Mouse (Mus musculus): Measurements from ENCODE around the gene Ugcg. TPM values are rescaled to one million over a fixed set of nuclear protein-coding genes. Genes with fewer than 3 reads are reported as not detected.

Ugcg gene
- polyA plus RNA-seq, 1 experiment from 2014 or later = 12.5 TPM

- no peak for ATAC-seq (ENCODE audit: insufficient number of reproducible peaks, low FRiP score)
- peaks cover 73% of the 10 kb centered on the region for H3K4me1 ChIP-seq (replicated peaks)
- 75% methylated on average over 4 of the region's 4 CpGs for WGBS
Measured at GRCm38 (mm10) chr4:59206600-59206999, 17.5 kb downstream of the Ugcg start.

GRCm38 (mm10) chr4:59208607-59209006, 19.6 kb downstream of the Ugcg start:
- ATAC-seq (ENCODE audit: insufficient number of reproducible peaks, low FRiP score) = no peak
- Histone ChIP-seq H3K9ac (no peak overlapping the region), H3K4me1 (replicated peaks) (peaks cover 66% of the 10 kb centered on the region), H3K4me3 (no peak overlapping the region), H3K4me2 (no peak overlapping the region; the same call in 1 of the 2 replicates), H3K9me3 (replicated peaks) (no peaks in the 10 kb centered on the region), H3K27me3 (replicated peaks) (no peaks in the 10 kb centered on the region), H3K36me3 (peaks cover 11% of the 10 kb centered on the region), H3K27ac (ENCODE audit: poor library complexity, severe bottlenecking) (no peak overlapping the region)
- 65% methylated on average over 4 of the region's 4 CpGs for WGBS

More at GRCm38 (mm10) chr4:59206600-59206999, 17.5 kb downstream of the Ugcg start:
- no peak overlapping the region for H3K4me3 ChIP-seq
- H3K9ac ChIP-seq = no peak overlapping the region
- peaks cover 6% of the 10 kb centered on the region; the same call in 1 of the 2 replicates for H3K36me3 ChIP-seq
- H3K4me2 ChIP-seq = no peak overlapping the region
- no peak overlapping the region for H3K27ac ChIP-seq (ENCODE audit: poor library complexity, severe bottlenecking)
- H3K9me3 ChIP-seq (replicated peaks) = no peaks in the 10 kb centered on the region
- H3K27me3 ChIP-seq (replicated peaks) = no peaks in the 10 kb centered on the region

- H3K36me3 ChIP-seq = peaks cover 30% of the 10 kb centered on the region
- H3K27me3 ChIP-seq (replicated peaks) = no peaks in the 10 kb centered on the region
- peaks cover 42% of the 10 kb centered on the region for H3K4me1 ChIP-seq (replicated peaks)
- H3K4me2 ChIP-seq = peak overlapping the region; percentile 33
- H3K27ac ChIP-seq (ENCODE audit: poor library complexity, severe bottlenecking) = no peak overlapping the region
- H3K9ac ChIP-seq = no peak overlapping the region
- H3K4me3 ChIP-seq = no peak overlapping the region
- WGBS = 53% methylated on average over 9 of the region's 9 CpGs
- no peaks in the 10 kb centered on the region for H3K9me3 ChIP-seq (replicated peaks)
- no peak for ATAC-seq (ENCODE audit: insufficient number of reproducible peaks, low FRiP score)
Measured at GRCm38 (mm10) chr4:59211181-59211580, 22.1 kb downstream of the Ugcg start.

GRCm38 (mm10) chr4:59213833-59214232, 24.8 kb downstream of the Ugcg start:
- WGBS = 73% methylated on average over 4 of the region's 4 CpGs
- Histone ChIP-seq H3K27me3 (replicated peaks) (no peaks in the 10 kb centered on the region), H3K4me2 (no peak overlapping the region), H3K9ac (no peak overlapping the region), H3K4me1 (replicated peaks) (peaks cover 16% of the 10 kb centered on the region), H3K9me3 (replicated peaks) (no peaks in the 10 kb centered on the region), H3K27ac (ENCODE audit: poor library complexity, severe bottlenecking) (no peak overlapping the region), H3K36me3 (peaks cover 45% of the 10 kb centered on the region), H3K4me3 (no peak overlapping the region)
- no peak for ATAC-seq (ENCODE audit: insufficient number of reproducible peaks, low FRiP score)

GRCm38 (mm10) chr4:59214695-59215094, 25.6 kb downstream of the Ugcg start:
- no peak overlapping the region for H3K4me2 ChIP-seq
- peaks cover 53% of the 10 kb centered on the region for H3K36me3 ChIP-seq
- H3K27me3 ChIP-seq (replicated peaks) = no peaks in the 10 kb centered on the region
- WGBS = 87% methylated on average over 5 of the region's 5 CpGs
- H3K9me3 ChIP-seq (replicated peaks) = no peaks in the 10 kb centered on the region
- H3K27ac ChIP-seq (ENCODE audit: poor library complexity, severe bottlenecking) = no peak overlapping the region
- H3K9ac ChIP-seq = no peak overlapping the region
- H3K4me1 ChIP-seq (replicated peaks) = peaks cover 15% of the 10 kb centered on the region
- ATAC-seq (ENCODE audit: insufficient number of reproducible peaks, low FRiP score) = no peak
- H3K4me3 ChIP-seq = no peak overlapping the region

GRCm38 (mm10) chr4:59215585-59215984, 26.5 kb downstream of the Ugcg start:
- Histone ChIP-seq H3K9me3 (replicated peaks) (no peaks in the 10 kb centered on the region), H3K4me3 (no peak overlapping the region), H3K27me3 (replicated peaks) (no peaks in the 10 kb centered on the region), H3K4me2 (no peak overlapping the region), H3K4me1 (replicated peaks) (peaks cover 7% of the 10 kb centered on the region), H3K36me3 (peaks cover 59% of the 10 kb centered on the region), H3K9ac (no peak overlapping the region), H3K27ac (ENCODE audit: poor library complexity, severe bottlenecking) (no peak overlapping the region)
- no peak for ATAC-seq (ENCODE audit: insufficient number of reproducible peaks, low FRiP score)
- WGBS = 76% methylated on average over 3 of the region's 3 CpGs

- no peaks in the 10 kb centered on the region for H3K4me1 ChIP-seq (replicated peaks)
- H3K27me3 ChIP-seq (replicated peaks) = no peaks in the 10 kb centered on the region
- H3K27ac ChIP-seq (ENCODE audit: poor library complexity, severe bottlenecking) = no peak overlapping the region
- H3K4me3 ChIP-seq = no peak overlapping the region
- H3K4me2 ChIP-seq = no peak overlapping the region
- WGBS = 96% methylated on average over 7 of the region's 7 CpGs
- no peak for ATAC-seq (ENCODE audit: insufficient number of reproducible peaks, low FRiP score)
- peaks cover 66% of the 10 kb centered on the region for H3K36me3 ChIP-seq
- no peak overlapping the region for H3K9ac ChIP-seq
- no peaks in the 10 kb centered on the region for H3K9me3 ChIP-seq (replicated peaks)
Measured at GRCm38 (mm10) chr4:59217101-59217500, 28.0 kb downstream of the Ugcg start.

- no peak overlapping the region for H3K9ac ChIP-seq
- H3K27ac ChIP-seq (ENCODE audit: poor library complexity, severe bottlenecking) = no peak overlapping the region
- peaks cover 68% of the 10 kb centered on the region for H3K36me3 ChIP-seq
- no peaks in the 10 kb centered on the region for H3K9me3 ChIP-seq (replicated peaks)
- H3K4me2 ChIP-seq = no peak overlapping the region
- no peak for ATAC-seq (ENCODE audit: insufficient number of reproducible peaks, low FRiP score)
- H3K27me3 ChIP-seq (replicated peaks) = no peaks in the 10 kb centered on the region
- no peak overlapping the region for H3K4me3 ChIP-seq
- no peaks in the 10 kb centered on the region for H3K4me1 ChIP-seq (replicated peaks)
- 91% methylated on average over 7 of the region's 7 CpGs for WGBS
Measured at GRCm38 (mm10) chr4:59218154-59218553, 29.1 kb downstream of the Ugcg start.

- Histone ChIP-seq H3K4me3 (no peak overlapping the region), H3K4me2 (no peak overlapping the region), H3K4me1 (replicated peaks) (no peaks in the 10 kb centered on the region), H3K9me3 (replicated peaks) (no peaks in the 10 kb centered on the region), H3K9ac (no peak overlapping the region), H3K27ac (ENCODE audit: poor library complexity, severe bottlenecking) (no peak overlapping the region), H3K27me3 (replicated peaks) (no peaks in the 10 kb centered on the region), H3K36me3 (peaks cover 57% of the 10 kb centered on the region)
- 93% methylated on average over 9 of the region's 9 CpGs for WGBS
- no peak for ATAC-seq (ENCODE audit: insufficient number of reproducible peaks, low FRiP score)
Measured at GRCm38 (mm10) chr4:59222226-59222625, 33.2 kb downstream of the Ugcg start.

GRCm38 (mm10) chr4:59223055-59223615, 34.1 kb downstream of the Ugcg start:
- 81% methylated on average over 5 of the region's 5 CpGs for WGBS
- ATAC-seq (ENCODE audit: insufficient number of reproducible peaks, low FRiP score) = no peak
- peaks cover 50% of the 10 kb centered on the region for H3K36me3 ChIP-seq
- no peak overlapping the region for H3K9ac ChIP-seq
- H3K4me3 ChIP-seq = no peak overlapping the region
- no peaks in the 10 kb centered on the region for H3K4me1 ChIP-seq (replicated peaks)
- no peak overlapping the region for H3K27ac ChIP-seq (ENCODE audit: poor library complexity, severe bottlenecking)
- H3K4me2 ChIP-seq = no peak overlapping the region
- no peaks in the 10 kb centered on the region for H3K9me3 ChIP-seq (replicated peaks)
- H3K27me3 ChIP-seq (replicated peaks) = no peaks in the 10 kb centered on the region

- H3K27me3 ChIP-seq (replicated peaks) = no peaks in the 10 kb centered on the region
- H3K4me3 ChIP-seq = no peak overlapping the region
- 91% methylated on average over 4 of the region's 4 CpGs for WGBS
- H3K9me3 ChIP-seq (replicated peaks) = no peaks in the 10 kb centered on the region
- no peak for ATAC-seq (ENCODE audit: insufficient number of reproducible peaks, low FRiP score)
- no peaks in the 10 kb centered on the region for H3K4me1 ChIP-seq (replicated peaks)
- H3K9ac ChIP-seq = no peak overlapping the region
- peaks cover 35% of the 10 kb centered on the region for H3K36me3 ChIP-seq
- no peak overlapping the region for H3K4me2 ChIP-seq
- no peak overlapping the region for H3K27ac ChIP-seq (ENCODE audit: poor library complexity, severe bottlenecking)
Measured at GRCm38 (mm10) chr4:59224889-59225288, 35.8 kb downstream of the Ugcg start.

- Histone ChIP-seq H3K36me3 (peaks cover 24% of the 10 kb centered on the region), H3K27me3 (replicated peaks) (no peaks in the 10 kb centered on the region), H3K9me3 (replicated peaks) (no peaks in the 10 kb centered on the region), H3K9ac (no peak overlapping the region), H3K4me2 (no peak overlapping the region), H3K4me1 (replicated peaks) (no peaks in the 10 kb centered on the region), H3K4me3 (no peak overlapping the region), H3K27ac (ENCODE audit: poor library complexity, severe bottlenecking) (no peak overlapping the region)
- no peak for ATAC-seq (ENCODE audit: insufficient number of reproducible peaks, low FRiP score)
- 85% methylated on average over 9 of the region's 9 CpGs for WGBS
Measured at GRCm38 (mm10) chr4:59227047-59227446, 38.0 kb downstream of the Ugcg start.

Data from heart, embryonic 12.5 days (tissue).